Mouse (Mus musculus) CH12.LX (cell line): Measurements from ENCODE around the gene Theg. TPM values are rescaled to one million over a fixed set of nuclear protein-coding genes. Genes with fewer than 3 reads are reported as not detected.

Experiments used
- DNase-seq: peaks from one replicate; pipeline ENCODE4 v3.0.0-alpha.2; 2013; ENCODE audit errors: extremely low read depth
- H3K27ac ChIP-seq: 2 replicates; pipeline ENCODE4 v1.5.1; 2012; ENCODE audit warnings: low read depth, mild to moderate bottlenecking, control low read depth, moderate library complexity; ENCODE audit not compliant: insufficient read depth
- H3K27me3 ChIP-seq: replicated peaks from 2 replicates; pipeline ENCODE3; 2012; ENCODE audit warnings: inconsistent platforms
- H3K36me3 ChIP-seq, 2 experiments: replicated peaks in 1 of 2; 2 replicates each; pipeline versions ENCODE3 to v1.6.1; 2012; ENCODE audit warnings: inconsistent platforms in 1 of 2, low read length in 1 of 2, mild to moderate bottlenecking in 1 of 2, mixed read lengths in 1 of 2, moderate library complexity in 1 of 2; ENCODE audit not compliant: control insufficient read depth in 1 of 2, insufficient read depth in 1 of 2
- H3K4me1 ChIP-seq, 2 experiments: 2 replicates each; pipeline ENCODE4 v1.6.1; 2012; ENCODE audit warnings: inconsistent platforms in 1 of 2, moderate library complexity in 1 of 2; ENCODE audit not compliant: insufficient read depth in 2 of 2, control insufficient read depth in 1 of 2
- H3K4me2 ChIP-seq: 2 replicates; pipeline ENCODE4 v1.6.1; 2012; ENCODE audit warnings: low read depth, mild to moderate bottlenecking, control low read depth; ENCODE audit not compliant: poor library complexity, insufficient read depth, severe bottlenecking
- H3K4me3 ChIP-seq, 3 experiments: fragments of 150-350 bp in 1 of 3; sonication (generic) in 1 of 3; replicated peaks in 1 of 3; 2 replicates each; pipeline versions ENCODE3 to v1.5.1; 2011 to 2012; ENCODE audit warnings: low read depth in 2 of 3, low read length in 2 of 3, mild to moderate bottlenecking in 2 of 3, moderate library complexity in 2 of 3, control low read depth in 1 of 3, improper control_type of control experiment in 1 of 3, inconsistent platforms in 1 of 3, mixed read lengths in 1 of 3; ENCODE audit not compliant: poor library complexity in 1 of 3
- H3K79me2 ChIP-seq: replicated peaks from 2 replicates; pipeline ENCODE4 v1.6.1; 2012; ENCODE audit warnings: mild to moderate bottlenecking, moderate library complexity; ENCODE audit not compliant: control insufficient read depth, poor library complexity, insufficient read depth, severe bottlenecking; ENCODE audit errors: extremely low read depth
- H3K9ac ChIP-seq: 2 replicates; pipeline ENCODE4 v1.6.1; 2012; ENCODE audit warnings: low read depth, mild to moderate bottlenecking, control low read depth, moderate library complexity; ENCODE audit not compliant: insufficient read depth
- H3K9me3 ChIP-seq: replicated peaks from 2 replicates; pipeline ENCODE3; 2012; ENCODE audit warnings: low read length, inconsistent platforms, mixed read lengths
- BHLHE40 ChIP-seq: IDR thresholded peaks from 2 replicates; pipeline ENCODE4 v1.6.1; 2011; ENCODE audit warnings: mild to moderate bottlenecking, low read depth, low read length, improper control_type of control experiment
- CHD1 ChIP-seq: IDR thresholded peaks from 2 replicates; pipeline ENCODE4 v1.6.1; 2012; ENCODE audit warnings: low read depth, low read length, improper control_type of control experiment, inconsistent platforms
- CHD2 ChIP-seq: IDR thresholded peaks from 2 replicates; pipeline ENCODE4 v1.6.1; 2011; ENCODE audit warnings: low read length, improper control_type of control experiment
- CTCF ChIP-seq, 2 experiments: IDR thresholded peaks in 1 of 2; conservative IDR thresholded peaks in 1 of 2; 2 replicates each; pipeline ENCODE4 v1.5.1; 2011 to 2012; ENCODE audit warnings: low read depth in 2 of 2, low read length in 2 of 2, improper control_type of control experiment in 1 of 2, inconsistent platforms in 1 of 2, mild to moderate bottlenecking in 1 of 2, moderate library complexity in 1 of 2
- EP300 ChIP-seq: IDR thresholded peaks from 2 replicates; pipeline ENCODE4 v1.6.1; 2011; ENCODE audit warnings: low read length, improper control_type of control experiment
- ETS1 ChIP-seq: conservative IDR thresholded peaks from 2 replicates; pipeline ENCODE4 v1.6.1; 2012; ENCODE audit warnings: low read depth, mild to moderate bottlenecking, inconsistent platforms, low read length, improper control_type of control experiment, moderate library complexity
- JUN ChIP-seq: IDR thresholded peaks from 2 replicates; pipeline ENCODE4 v1.6.1; 2011; ENCODE audit warnings: low read depth, mild to moderate bottlenecking, low read length, improper control_type of control experiment, moderate library complexity; ENCODE audit not compliant: insufficient read depth
- KAT2A ChIP-seq: IDR thresholded peaks from 2 replicates; pipeline ENCODE4 v1.6.1; 2012; ENCODE audit warnings: low read length, improper control_type of control experiment, inconsistent platforms; ENCODE audit not compliant: insufficient replicate concordance
- MAZ ChIP-seq: IDR thresholded peaks from 2 replicates; pipeline ENCODE4 v1.6.1; 2012; ENCODE audit warnings: low read depth, mild to moderate bottlenecking, inconsistent platforms, low read length, improper control_type of control experiment, moderate library complexity
- MYC ChIP-seq: IDR thresholded peaks from 2 replicates; pipeline ENCODE4 v1.6.1; 2011; ENCODE audit warnings: low read depth, mild to moderate bottlenecking, improper control_type of control experiment, low read length
- NELFE ChIP-seq: IDR thresholded peaks from 2 replicates; pipeline ENCODE4 v1.6.1; 2011; ENCODE audit warnings: low read depth, low read length, improper control_type of control experiment
- POLR2AphosphoS2 ChIP-seq: IDR thresholded peaks from 2 replicates; pipeline ENCODE4 v1.6.1; 2011; ENCODE audit warnings: low read depth, low read length, improper control_type of control experiment
- RCOR1 ChIP-seq: conservative IDR thresholded peaks from 2 replicates; pipeline ENCODE4 v1.6.1; 2012; ENCODE audit warnings: low read depth, mild to moderate bottlenecking, inconsistent platforms, low read length, improper control_type of control experiment
- SIN3A ChIP-seq: IDR thresholded peaks from 2 replicates; pipeline ENCODE4 v1.6.1; 2012; ENCODE audit warnings: low read length, improper control_type of control experiment, inconsistent platforms
- SMC3 ChIP-seq: IDR thresholded peaks from 2 replicates; pipeline ENCODE4 v1.6.1; 2011; ENCODE audit warnings: low read depth, low read length, improper control_type of control experiment
- TBP ChIP-seq: conservative IDR thresholded peaks from 2 replicates; pipeline ENCODE4 v1.6.1; 2011; ENCODE audit warnings: low read depth, low read length, improper control_type of control experiment
- TCF12 ChIP-seq: IDR thresholded peaks from 2 replicates; pipeline ENCODE4 v1.6.1; 2014; ENCODE audit warnings: low read depth, mild to moderate bottlenecking, inconsistent platforms, low read length, improper control_type of control experiment
- UBTF ChIP-seq: IDR thresholded peaks from 2 replicates; pipeline ENCODE4 v1.6.1; 2012; ENCODE audit warnings: low read depth, mild to moderate bottlenecking, inconsistent platforms, low read length, improper control_type of control experiment, moderate library complexity
- ZC3H11A ChIP-seq: IDR thresholded peaks from 2 replicates; pipeline ENCODE4 v1.6.1; 2012; ENCODE audit warnings: low read depth, mild to moderate bottlenecking, inconsistent platforms, low read length, improper control_type of control experiment
- ZMIZ1 ChIP-seq: IDR thresholded peaks from 2 replicates; pipeline ENCODE4 v1.6.1; 2012; ENCODE audit warnings: low read depth, mild to moderate bottlenecking, inconsistent platforms, low read length, improper control_type of control experiment
- ZNF384 ChIP-seq: IDR thresholded peaks from 2 replicates; pipeline ENCODE4 v1.6.1; 2012; ENCODE audit warnings: low read depth, low read length, improper control_type of control experiment, inconsistent platforms
- dilution Hi-C: fragments of 300-500 bp; cut with MboI; formaldehyde crosslinking; loops from 2 replicates; pipeline ENCODE4 v1.14.3; 2020; ENCODE audit warnings: low sequenced_read_pairs; ENCODE audit not compliant: extremely low pct_unique_long_range_greater_than_20kb, extremely low pct_ligation_motif_present
- in situ Hi-C: fragments of 300-500 bp; cut with MboI; formaldehyde crosslinking; loops from 3 replicates; pipeline ENCODE4 v1.14.3; 2019; ENCODE audit warnings: low sequenced_read_pairs, low pct_ligation_motif_present, low pct_unique_long_range_greater_than_20kb, mixed read lengths
- polyA plus RNA-seq: library from polyadenylated mRNA; unstranded; fragments of >175 nt; gene quantifications from 2 replicates; pipeline ENCODE4 v1.2.1, GENCODE M21; 2012; ENCODE audit warnings: low read depth; ENCODE audit not compliant: insufficient read length
- total RNA-seq, 2 experiments: library from RNA; depleted of rRNA; stranded (reverse); fragments of 300-350 nt in 1 of 2; fragments of >200 nt in 1 of 2; gene quantifications; 2 replicates each; pipeline ENCODE4 v1.2.3; 2012 to 2014

Gene Theg
- total and polyA plus RNA-seq, 3 experiments = not detected

- Histone ChIP-seq H3K9ac (no peak overlapping the region), H3K27ac (no peak overlapping the region), H3K36me3 (peaks cover 89 to 100% of the 10 kb centered on the region in 2 experiments), H3K27me3 (no peaks in the 10 kb centered on the region), H3K4me1 (no peaks in the 10 kb centered on the region), H3K79me2 (no peaks in the 10 kb centered on the region), H3K4me2 (no peak overlapping the region), H3K9me3 (no peaks in the 10 kb centered on the region), H3K4me3 (no peak overlapping the region)
- in situ Hi-C loops = no loop called here
- DNase-seq = no peak
- TF ChIP-seq POLR2AphosphoS2 = no peak
- no peak for TF ChIP-seq NELFE
- no peak for TF ChIP-seq SIN3A
- no peak for TF ChIP-seq TCF12
- no peak for TF ChIP-seq ZMIZ1
- TF ChIP-seq KAT2A = no peak
- TF ChIP-seq JUN = no peak
- TF ChIP-seq RCOR1 = no peak
- TF ChIP-seq ETS1 = no peak
- TF ChIP-seq TBP = no peak
- TF ChIP-seq CTCF (conservative IDR thresholded peaks at IDR 0.05 in 1 of 2, IDR thresholded peaks at IDR 0.05 in 1 of 2; ENCODE audit: low read depth in 2 of 2, low read length in 2 of 2) = no peak
- TF ChIP-seq MYC = no peak
- TF ChIP-seq MAZ = no peak
- dilution Hi-C loops = no loop called here
Observed at GRCm38 (mm10) chr10:79545891-79546290, 41.2 kb downstream of the Theg start.

- no peak overlapping the region for H3K4me2 ChIP-seq
- no peaks in the 10 kb centered on the region for H3K27me3 ChIP-seq
- no peak for DNase-seq
- no peaks in the 10 kb centered on the region for H3K9me3 ChIP-seq
- no peak for TF ChIP-seq ZNF384
- no peak for TF ChIP-seq ZC3H11A
- TF ChIP-seq NELFE = no peak
- no peak for TF ChIP-seq SIN3A
- no peak for TF ChIP-seq MAZ
- TF ChIP-seq UBTF = no peak
- TF ChIP-seq ZMIZ1 = no peak
- TF ChIP-seq EP300 = no peak
- TF ChIP-seq CHD2 = no peak
- TF ChIP-seq SMC3 = no peak
- TF ChIP-seq CHD1 = no peak
- no peak for TF ChIP-seq TBP
- TF ChIP-seq BHLHE40 = no peak
- no peak overlapping the region for H3K4me3 ChIP-seq
- H3K79me2 ChIP-seq = no peaks in the 10 kb centered on the region
- no peak overlapping the region for H3K27ac ChIP-seq
- H3K36me3 ChIP-seq = peaks cover 96 to 100% of the 10 kb centered on the region in 2 experiments
- dilution Hi-C loops (no loop called here), in situ Hi-C loops (no loop called here)
- no peak overlapping the region for H3K9ac ChIP-seq
- H3K4me1 ChIP-seq = 0 out of 4 replicates have a peak, but pooled peaks cover 0 to 1% of the 10 kb centered on the region in 2 experiments
Observed at GRCm38 (mm10) chr10:79544631-79545030, 42.5 kb downstream of the Theg start.
